Mouse (Mus musculus): ENCODE data around the gene Tmem40. TPM values are rescaled to one million over a fixed set of nuclear protein-coding genes. Genes with fewer than 3 reads are reported as not detected.
A peak's percentile ranks its signal among the peaks of the same experiment; 100 is the strongest.

The Tmem40 gene
- total and polyA plus RNA-seq, 3 experiments = 13.8 to 16.4 TPM; not detected in 1

DNA sequence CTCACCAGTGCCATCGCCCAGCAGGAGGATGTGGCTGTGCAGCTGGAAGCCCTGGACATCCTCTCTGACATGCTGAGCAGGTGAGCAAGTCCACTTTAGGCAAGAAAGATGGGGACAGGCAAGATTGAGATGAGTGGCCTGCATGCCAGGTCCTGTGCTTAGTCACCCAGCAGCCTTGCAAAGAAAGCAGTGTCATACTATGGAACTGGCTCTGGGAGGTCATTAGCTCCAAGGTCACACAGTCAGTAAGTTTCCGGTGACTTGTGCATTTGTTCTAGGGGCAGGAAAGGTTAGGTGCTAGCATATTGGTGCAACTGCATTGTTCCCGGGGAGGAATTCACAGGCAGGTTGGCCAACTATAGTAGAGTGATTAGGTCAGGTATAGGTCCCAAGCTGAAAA, 20.6 kb upstream of the Tmem40 start:
- TF ChIP-seq EP300 (IDR thresholded peaks at IDR 0.05; ENCODE audit: low read depth in 1 of 2, low read length in 2 of 2) = no peak
- no peak for TF ChIP-seq KAT2A (conservative IDR thresholded peaks at IDR 0.05; ENCODE audit: low read depth, low read length)
- TF ChIP-seq GABPA (IDR thresholded peaks at IDR 0.05; ENCODE audit: low read depth, low read length) = no peak
- TF ChIP-seq TCF12 (IDR thresholded peaks at IDR 0.05; ENCODE audit: low read depth, low read length) = no peak
- no peak for TF ChIP-seq RAD21 (IDR thresholded peaks at IDR 0.05; ENCODE audit: low read depth, low read length)
- no peak for TF ChIP-seq USF2 (IDR thresholded peaks at IDR 0.05; ENCODE audit: borderline replicate concordance in 1 of 2, insufficient read depth in 1 of 2, low read depth in 1 of 2, low read length in 2 of 2)
- TF ChIP-seq NRF1 (IDR thresholded peaks at IDR 0.05; ENCODE audit: insufficient read depth, low read depth, low read length, poor library complexity, severe bottlenecking) = no peak
- TF ChIP-seq UBTF (IDR thresholded peaks at IDR 0.05; ENCODE audit: borderline replicate concordance, insufficient read depth, low read depth, low read length) = no peak
- no peak for TF ChIP-seq ZC3H11A (IDR thresholded peaks at IDR 0.05; ENCODE audit: low read depth, low read length)

GRCm38 (mm10) chr6:115776363-115776762, 14.2 kb upstream of the Tmem40 start:
- Histone ChIP-seq H3K36me3 (ENCODE audit: control insufficient read depth in 1 of 2, insufficient read depth in 2 of 2, low read length in 2 of 2) (peaks cover 0 to 19% of the 10 kb centered on the region in 2 experiments; a peak in 2 of 4 replicates), H3K79me2 (ENCODE audit: control insufficient read depth, insufficient read depth, low read length, poor library complexity) (0 out of 2 replicates have a peak, but pooled peaks cover 2% of the 10 kb centered on the region), H3K4me3 (ENCODE audit: control insufficient read depth in 1 of 2, insufficient read depth in 1 of 2, low read depth in 2 of 2, low read length in 2 of 2) (peak overlapping the region in 1 of 2 experiments; percentile 12; a peak in 1 of 4 replicates), H3K27me3 (ENCODE audit: control insufficient read depth in 1 of 2, insufficient read depth in 2 of 2, low read length in 2 of 2) (no peaks in the 10 kb centered on the region), H3K9ac (ENCODE audit: control insufficient read depth, low read depth, low read length, poor library complexity, severe bottlenecking) (no peak overlapping the region), H3K9me3 (replicated peaks; ENCODE audit: insufficient read depth, low read length) (no peaks in the 10 kb centered on the region), H3K27ac (ENCODE audit: control insufficient read depth, low read depth, low read length) (no peak overlapping the region), H3K4me1 (ENCODE audit: control insufficient read depth in 1 of 2, insufficient read depth in 2 of 2, low read length in 2 of 2) (peaks cover 6 to 21% of the 10 kb centered on the region in 2 experiments)
- TF ChIP-seq GATA1 (IDR thresholded peaks at IDR 0.05; ENCODE audit: low read depth, low read length) (peak; percentile 84), TAL1 (IDR thresholded peaks at IDR 0.05; ENCODE audit: low read length) (peak; percentile 40; the same call in 1 of the 2 replicates), ETS1 (IDR thresholded peaks at IDR 0.05; ENCODE audit: low read depth, low read length) (peak; percentile 64; the same call in 1 of the 2 replicates), MXI1 (IDR thresholded peaks at IDR 0.05; ENCODE audit: low read depth, low read length) (peak; percentile 70), EP300 (IDR thresholded peaks at IDR 0.05; ENCODE audit: low read depth in 1 of 2, low read length in 2 of 2) (peak in 1 of 2 experiments; percentile 49; a peak in 2 of 4 replicates), MAX (IDR thresholded peaks at IDR 0.05; ENCODE audit: low read length) (no peak; the same call in 1 of the 2 replicates), SIN3A (IDR thresholded peaks at IDR 0.05; ENCODE audit: low read length) (peak; percentile 59), MAZ (IDR thresholded peaks at IDR 0.05; ENCODE audit: low read depth, low read length) (no peak), MYC (IDR thresholded peaks at IDR 0.05; ENCODE audit: low read depth, low read length) (peak; percentile 45; the same call in 1 of the 2 replicates)
- peak; percentile 70 for DNase-seq (ENCODE audit: low read depth, low spot score)

More for the DNA sequence above, 20.6 kb upstream of the Tmem40 start:
- Histone ChIP-seq H3K4me1 (ENCODE audit: control insufficient read depth in 1 of 2, insufficient read depth in 2 of 2, low read length in 2 of 2) (no peaks in the 10 kb centered on the region), H3K27me3 (ENCODE audit: control insufficient read depth in 1 of 2, insufficient read depth in 2 of 2, low read length in 2 of 2) (no peaks in the 10 kb centered on the region), H3K79me2 (ENCODE audit: control insufficient read depth, insufficient read depth, low read length, poor library complexity) (no peaks in the 10 kb centered on the region), H3K36me3 (ENCODE audit: control insufficient read depth in 1 of 2, insufficient read depth in 2 of 2, low read length in 2 of 2) (no peaks in the 10 kb centered on the region), H3K4me3 (ENCODE audit: control insufficient read depth in 1 of 2, insufficient read depth in 1 of 2, low read depth in 2 of 2, low read length in 2 of 2) (no peak overlapping the region), H3K9me3 (replicated peaks; ENCODE audit: insufficient read depth, low read length) (no peaks in the 10 kb centered on the region), H3K27ac (ENCODE audit: control insufficient read depth, low read depth, low read length) (no peak overlapping the region), H3K9ac (ENCODE audit: control insufficient read depth, low read depth, low read length, poor library complexity, severe bottlenecking) (no peak overlapping the region)
- DNase-seq (ENCODE audit: low read depth, low spot score) = no peak
